Mouse (Mus musculus): ENCODE measurements around the gene Arpc2. TPM values are rescaled to one million over a fixed set of nuclear protein-coding genes. Genes with fewer than 3 reads are reported as not detected.

Gene Arpc2
- total RNA-seq, 2 experiments from 2014 or later: 344 to 348 TPM

DNA sequence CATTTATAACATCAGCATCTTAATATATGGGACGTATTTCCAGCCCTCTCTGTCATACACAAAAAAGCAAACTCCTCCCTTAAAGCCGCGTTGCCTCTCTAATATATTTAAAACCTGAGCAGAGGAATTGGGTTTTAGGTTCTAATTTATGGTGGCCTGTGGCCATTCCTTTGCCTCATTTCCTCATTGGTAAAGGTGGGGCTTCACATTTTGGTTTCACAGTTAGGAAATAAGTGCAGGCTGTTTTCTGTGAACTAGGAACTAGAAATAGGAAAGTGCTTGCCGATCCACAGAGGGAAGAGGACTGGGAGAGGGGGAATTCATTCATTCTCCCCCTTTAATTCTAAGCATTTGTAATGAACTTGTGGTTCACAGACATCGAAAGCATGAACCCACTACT is 1.8 kb downstream of the Arpc2 start:
- DNase-seq (ENCODE audit: low spot score in 2 of 2): no peak

DNA sequence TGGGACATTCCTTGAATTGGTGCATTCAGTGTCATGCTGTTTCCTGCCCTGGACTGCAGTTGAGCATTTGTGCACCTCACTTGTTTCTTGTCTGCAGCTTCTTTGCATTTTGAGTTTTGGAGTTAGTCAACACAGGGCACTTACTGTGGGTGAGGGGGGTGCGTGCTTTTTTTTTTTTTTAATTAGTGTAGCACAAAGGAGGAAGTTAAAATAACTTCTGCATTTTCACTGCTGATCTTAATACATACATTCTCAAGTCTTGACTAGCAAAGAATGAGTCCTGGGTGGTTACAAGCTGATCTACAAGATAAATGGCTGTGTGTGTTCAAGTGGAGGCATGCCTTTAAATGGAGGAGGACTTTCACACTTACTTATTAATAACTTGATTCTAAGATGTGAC is 2.3 kb downstream of the Arpc2 start:
- DNase-seq (ENCODE audit: low spot score in 2 of 2): no peak

DNA sequence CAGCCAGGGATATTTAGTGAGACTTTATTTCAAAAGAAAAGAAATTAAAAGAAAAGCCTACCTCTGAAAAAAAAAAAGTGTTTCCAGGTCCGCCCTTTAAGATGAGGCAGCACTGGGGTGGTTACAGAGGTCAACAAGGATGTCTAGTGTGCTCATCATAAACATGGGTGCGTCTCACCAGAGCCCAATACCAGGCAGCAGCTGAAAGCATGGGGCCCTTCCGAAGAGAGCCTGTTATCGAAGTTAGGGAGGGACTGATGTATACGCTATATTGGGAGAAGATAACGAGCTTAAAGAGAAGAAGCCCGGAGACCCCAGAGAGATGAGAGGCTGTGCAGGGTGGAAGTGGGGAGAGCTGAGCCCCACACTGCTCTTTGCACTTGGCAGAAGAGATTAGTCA is 3.3 kb downstream of the Arpc2 start:
- no peak for DNase-seq (ENCODE audit: low spot score in 2 of 2)

DNA sequence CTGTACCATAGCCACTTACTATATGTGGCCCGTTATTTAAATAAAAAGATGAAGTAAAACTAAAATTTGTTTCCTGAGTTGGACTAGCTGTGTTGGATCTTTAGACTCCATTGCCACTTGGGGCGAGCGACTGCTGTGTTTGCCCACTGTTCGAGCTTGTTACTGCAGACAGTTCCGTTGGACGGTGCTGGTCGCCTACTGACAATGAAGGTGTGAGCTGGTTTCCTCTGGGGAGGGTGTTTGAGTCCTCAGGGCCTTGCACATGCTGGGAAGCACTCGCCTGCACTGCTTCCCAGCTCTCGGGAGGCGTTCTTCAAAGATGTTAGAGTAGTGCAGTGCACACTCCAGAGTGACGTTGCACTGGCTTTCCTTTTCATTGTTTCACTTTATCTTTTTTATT is 3.7 kb downstream of the Arpc2 start:
- peak in 1 of 2 experiments; percentile 17 for DNase-seq (ENCODE audit: low spot score in 2 of 2)

DNA sequence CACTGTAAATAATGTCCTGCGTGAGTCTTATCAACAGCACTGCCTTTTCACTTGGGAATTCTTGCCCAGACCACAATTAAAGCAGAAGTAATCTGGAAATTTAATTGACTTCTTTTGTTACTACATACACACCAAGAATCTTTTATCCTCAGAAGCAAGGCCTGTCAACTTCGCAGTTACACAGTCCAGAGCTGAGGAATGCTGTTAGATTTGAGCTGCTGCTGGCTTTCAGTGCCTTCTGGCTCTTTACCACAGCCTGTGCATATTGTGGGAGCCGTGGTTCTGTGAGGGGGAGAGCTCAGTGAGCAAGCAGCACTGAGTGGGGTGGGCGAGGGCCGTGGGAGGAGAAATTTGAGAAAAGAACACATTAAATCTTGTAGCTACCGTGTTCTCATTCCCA is 4.4 kb downstream of the Arpc2 start:
- peak; percentile 22 to 83 for DNase-seq (ENCODE audit: low spot score in 2 of 2)

DNA sequence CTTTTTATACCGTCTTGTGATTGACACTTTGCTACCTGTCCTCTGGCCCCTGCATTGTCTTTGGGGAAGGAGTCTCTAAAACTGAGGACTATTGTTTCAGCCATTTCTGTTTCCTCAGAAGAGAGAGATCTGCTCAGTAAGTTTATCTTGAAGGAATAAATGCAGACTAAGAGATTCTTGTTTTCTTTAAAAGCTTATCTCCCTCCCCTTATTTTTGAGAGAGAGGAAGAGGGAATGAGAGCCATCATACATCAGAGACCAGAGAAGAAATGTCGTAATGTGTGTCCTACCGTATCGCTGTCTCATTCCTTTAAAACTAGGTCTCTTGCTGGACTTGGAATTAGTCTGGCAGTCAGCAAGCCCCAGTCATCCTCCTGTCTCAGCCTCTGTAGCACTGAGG is 4.9 kb downstream of the Arpc2 start:
- DNase-seq (ENCODE audit: low spot score in 2 of 2): no peak

DNA sequence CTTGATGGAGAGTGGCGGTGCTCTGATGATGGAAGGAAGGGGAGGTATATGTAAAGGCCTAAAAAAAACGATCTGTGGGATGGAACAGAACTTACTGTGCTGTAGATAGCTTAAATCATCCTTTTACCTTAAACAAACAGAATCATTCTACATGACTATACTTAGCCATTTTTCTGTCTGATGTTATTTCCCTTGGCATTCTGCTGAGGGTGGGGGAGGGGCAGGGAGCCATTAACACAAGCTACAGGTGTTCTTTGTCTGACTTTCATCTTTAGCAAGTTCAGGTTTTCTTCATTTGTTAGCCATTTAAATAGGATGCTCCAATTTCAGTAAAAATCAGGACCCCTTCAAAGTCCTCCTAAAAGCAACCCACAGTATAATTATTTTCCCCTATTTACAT is 9.6 kb downstream of the Arpc2 start:
- no peak for DNase-seq (ENCODE audit: low spot score in 2 of 2)

DNA sequence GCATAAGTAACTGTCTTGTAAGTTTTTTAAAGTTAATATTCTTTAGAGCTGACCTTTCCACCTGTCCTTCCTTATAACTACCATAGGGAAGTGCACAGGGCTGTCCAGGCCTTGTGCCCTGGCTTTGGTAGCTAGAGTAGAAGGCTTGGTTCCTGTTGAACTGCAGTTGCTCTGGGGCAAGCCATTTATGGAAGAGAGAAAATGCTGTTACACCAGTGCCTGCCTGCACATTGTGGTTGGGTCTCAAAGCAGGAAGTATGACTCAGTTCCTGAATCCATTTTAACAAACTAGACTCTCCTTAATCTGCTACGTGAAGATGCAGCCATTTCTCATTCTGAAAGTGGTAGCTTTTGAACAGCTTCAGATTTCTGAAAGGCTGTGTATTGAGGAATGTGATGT is 12.9 kb downstream of the Arpc2 start:
- DNase-seq (ENCODE audit: low spot score in 2 of 2): no peak

DNA sequence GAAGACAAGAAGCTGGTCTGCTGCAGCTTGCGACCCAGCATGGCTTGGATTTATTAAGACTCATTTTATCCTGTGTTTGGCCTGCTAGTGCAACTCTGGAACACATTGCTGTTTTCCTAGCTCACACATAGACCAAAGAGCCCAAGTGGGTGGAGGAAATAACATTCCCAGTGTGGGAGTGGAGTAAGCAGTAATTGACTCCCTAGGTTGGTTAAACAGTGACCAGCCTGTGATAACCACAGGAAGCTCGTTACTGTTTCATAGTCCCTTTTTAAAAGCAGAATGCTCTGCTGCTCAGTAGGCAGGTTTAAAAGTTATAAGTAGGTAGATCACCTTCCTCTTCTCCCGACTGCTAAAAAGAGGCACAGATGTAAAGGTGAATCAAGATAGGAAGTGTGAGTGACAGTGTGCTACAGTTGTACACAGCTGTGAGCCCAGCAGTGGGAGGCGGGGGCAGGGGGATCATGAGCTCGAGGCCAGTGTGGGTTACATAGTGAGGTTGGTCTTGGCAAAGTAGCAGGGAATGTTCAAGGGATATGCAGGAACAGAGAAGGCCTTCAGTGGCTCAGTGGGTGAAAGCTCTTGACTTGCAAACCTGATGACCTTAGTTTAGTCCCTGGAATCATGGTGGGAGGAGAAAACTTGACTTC is 13.6 kb downstream of the Arpc2 start:
- no peak for DNase-seq (ENCODE audit: low spot score in 2 of 2)

DNA sequence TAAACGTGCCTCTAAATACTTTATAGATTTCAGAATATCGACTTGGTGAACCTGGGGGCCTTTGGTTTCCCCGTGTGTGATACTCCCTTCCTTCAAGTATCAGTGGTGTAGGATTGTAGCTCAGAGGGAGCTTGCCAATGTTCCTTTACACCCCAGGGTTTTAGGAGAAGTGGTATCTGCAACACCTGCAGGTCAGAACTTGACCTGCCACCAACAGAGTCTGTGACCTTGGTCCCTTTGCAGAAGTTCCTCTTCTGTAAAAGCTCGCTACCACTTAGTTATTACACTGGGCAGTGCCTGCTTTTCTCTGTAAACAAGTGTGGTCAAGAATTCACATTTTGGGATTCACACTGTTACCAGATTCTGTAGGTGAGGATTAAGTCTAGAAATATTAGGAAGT is 14.2 kb downstream of the Arpc2 start:
- DNase-seq (ENCODE audit: low spot score in 2 of 2): no peak

DNA sequence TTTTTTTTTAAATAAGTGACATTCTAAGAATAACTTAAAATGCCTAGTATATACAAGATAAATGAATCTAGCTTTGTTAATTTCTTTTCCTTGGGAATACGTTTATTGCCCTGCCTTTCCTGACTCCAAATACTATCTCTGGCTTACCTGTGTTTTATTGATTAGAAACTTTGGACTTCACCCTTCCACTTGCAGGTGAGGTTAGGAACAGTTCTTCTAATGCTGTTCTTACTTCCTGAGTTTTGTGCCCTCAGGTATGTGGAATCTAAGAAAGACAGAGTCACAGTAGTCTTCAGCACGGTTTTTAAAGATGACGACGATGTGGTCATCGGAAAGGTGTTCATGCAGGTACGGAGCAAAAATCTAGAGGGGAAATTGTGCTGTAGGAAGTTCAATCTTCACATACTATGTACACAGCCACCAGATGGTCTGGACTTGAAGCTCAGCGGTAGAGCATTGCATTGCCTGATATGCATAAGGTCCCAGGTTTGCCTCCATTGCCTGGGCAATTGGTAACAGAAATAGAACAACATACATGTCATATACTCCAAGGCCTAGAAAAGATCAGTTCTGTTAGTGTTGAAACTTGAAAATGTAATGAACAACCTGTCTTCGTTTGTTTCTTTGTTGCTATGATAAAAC is 19.9 kb downstream of the Arpc2 start:
- DNase-seq (ENCODE audit: low spot score in 2 of 2): no peak

DNA sequence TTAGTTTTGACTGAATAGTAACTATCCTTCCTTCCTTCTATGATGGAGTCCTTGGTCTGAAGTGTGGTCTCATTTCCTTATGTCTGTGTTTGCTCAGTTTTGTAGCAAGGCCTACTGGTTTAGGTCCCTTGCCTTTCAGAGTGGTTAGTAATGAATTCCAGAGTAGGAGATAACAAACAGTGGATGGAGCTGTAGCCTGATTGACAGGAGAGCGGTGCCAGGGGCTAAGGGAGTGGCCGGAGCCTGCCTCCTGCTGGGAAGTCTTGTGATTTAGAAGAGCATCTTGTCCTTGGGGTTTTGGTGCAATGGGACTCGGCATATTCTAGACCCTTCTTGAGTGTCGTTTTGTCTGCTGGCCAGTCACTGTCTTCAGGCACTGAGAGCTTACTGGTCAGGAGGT is 20.9 kb downstream of the Arpc2 start:
- no peak for DNase-seq (ENCODE audit: low spot score in 2 of 2)

DNA sequence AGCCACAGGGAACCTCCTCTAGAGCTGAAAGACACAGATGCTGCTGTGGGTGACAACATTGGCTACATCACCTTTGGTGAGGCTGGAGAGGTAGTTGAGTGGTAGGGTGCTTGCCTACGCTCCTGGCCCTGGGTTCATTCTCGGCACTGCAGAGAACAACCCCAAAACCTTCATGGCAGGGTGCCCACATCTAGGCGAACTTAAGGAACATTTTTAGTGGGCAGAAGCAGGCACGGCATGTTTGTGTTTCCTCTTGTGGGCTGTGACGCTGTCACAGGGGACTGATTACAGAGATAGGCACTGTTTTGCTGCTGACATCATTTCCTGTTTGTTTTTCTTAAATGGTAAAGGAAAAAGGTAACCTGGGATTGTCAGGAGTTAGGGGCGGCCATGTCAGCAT is 26.6 kb downstream of the Arpc2 start:
- no peak for DNase-seq (ENCODE audit: low spot score in 2 of 2)

DNA sequence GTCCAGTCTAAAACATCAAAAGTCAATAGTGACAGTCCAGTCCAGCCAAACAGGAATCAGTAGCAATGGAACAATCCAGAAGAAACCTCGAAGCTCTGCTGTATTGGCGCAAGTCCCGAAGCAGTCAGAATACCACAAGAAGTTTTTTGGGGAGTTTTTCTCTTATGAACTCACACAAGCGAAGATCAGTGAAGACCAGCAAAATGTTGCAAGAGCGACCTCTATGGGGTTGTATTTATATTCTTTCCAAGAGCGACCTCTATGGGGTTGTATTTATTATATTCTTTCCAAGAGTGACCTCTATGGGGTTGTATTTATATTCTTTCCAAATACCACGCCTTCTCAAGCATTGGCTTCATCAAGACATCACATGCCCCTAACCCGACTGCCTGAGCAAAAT is 32.9 kb downstream of the Arpc2 start:
- no peak for DNase-seq (ENCODE audit: low spot score in 2 of 2)

DNA sequence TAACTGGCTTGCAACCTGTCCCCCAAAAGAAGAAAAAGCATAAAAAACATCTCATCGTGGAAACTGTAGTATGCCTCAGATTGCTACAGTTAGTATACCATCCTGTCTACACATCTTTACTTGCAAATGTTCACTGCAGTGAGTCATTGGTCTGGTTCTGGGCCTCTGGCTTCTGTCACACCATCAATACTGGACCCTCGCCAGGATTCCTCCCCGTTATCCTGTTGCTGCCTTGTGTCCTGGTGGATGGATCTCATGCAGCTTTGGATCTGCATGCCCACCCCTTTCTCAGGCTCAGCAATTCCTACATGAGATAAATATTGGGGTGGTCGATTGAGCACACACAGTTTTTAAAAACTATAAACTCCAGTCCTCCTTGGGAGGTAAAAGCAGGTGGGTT is 35.8 kb downstream of the Arpc2 start:
- no peak for DNase-seq (ENCODE audit: low spot score in 2 of 2)

DNA sequence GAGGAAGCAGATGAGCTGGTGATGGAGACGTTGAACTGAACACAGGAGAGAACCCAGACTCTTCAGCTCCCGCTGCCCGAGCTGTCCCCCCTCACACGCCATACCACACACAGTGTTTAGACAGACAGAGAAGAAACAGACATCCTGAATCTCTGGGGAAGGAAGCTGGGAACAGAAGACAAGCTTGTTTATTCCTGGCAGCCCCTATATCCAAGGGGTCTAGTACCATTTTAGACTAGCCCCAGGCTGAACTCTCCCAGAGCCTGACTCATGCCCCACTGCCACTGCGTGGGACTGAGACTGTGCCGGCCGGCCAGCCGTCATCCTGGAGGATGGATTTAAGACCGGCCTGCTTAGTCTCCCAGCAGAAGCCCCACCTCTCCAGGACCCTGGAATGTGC is 39.1 kb downstream of the Arpc2 start:
- DNase-seq (ENCODE audit: low spot score in 2 of 2): no peak

DNA sequence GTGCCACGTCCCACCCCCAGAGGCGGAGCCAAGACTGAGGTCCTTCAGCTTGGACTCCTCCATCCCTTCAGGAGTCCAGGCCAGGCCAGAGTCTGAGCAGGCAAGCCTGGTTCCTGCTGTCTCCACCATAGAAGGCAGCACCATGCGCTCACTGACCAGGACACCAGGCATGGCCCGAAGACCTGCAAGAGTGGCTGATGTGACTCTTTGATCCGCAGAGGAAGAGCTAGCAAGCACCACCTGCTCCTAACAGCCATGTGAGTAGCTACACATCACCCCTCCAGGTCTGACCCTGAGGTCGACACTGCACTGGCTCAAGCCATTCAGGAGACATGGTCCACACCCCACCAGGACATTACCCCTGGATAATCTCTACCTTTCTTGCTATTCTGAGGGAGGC is 41.2 kb downstream of the Arpc2 start:
- no peak for DNase-seq (ENCODE audit: low spot score in 2 of 2)

DNA sequence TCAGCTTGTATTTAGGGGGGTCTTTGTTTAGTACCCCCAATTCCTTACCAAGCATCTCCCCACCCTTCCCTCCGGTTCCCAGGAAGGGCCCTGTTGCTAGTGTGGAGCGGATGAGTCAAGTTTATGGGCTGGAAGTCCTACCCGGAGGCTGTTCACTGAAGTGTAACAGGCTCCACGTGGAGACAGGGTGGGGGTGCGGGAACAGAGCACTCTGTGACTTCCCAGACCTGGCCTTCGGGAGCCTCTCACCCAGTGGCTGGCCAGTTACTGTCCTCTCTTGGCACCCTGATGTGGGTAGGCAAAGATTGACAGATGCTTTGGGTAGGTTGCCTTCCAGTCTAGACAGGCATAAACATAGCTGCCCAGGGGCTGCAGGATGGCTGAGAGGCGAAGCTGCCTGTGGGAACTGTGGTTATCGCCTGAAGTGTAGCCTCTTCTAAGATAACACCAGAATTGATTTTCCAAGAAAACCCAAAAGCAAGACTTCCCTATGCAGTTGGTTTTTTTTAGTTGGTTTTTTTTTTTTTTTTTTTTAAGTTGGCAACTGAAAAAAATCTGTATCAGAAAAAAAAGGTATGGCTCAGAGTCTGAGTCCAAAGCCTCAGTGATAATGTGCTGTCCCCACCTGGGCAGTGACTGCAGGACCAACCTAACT is 42.1 kb downstream of the Arpc2 start:
- no peak for DNase-seq (ENCODE audit: low spot score in 2 of 2)

DNA sequence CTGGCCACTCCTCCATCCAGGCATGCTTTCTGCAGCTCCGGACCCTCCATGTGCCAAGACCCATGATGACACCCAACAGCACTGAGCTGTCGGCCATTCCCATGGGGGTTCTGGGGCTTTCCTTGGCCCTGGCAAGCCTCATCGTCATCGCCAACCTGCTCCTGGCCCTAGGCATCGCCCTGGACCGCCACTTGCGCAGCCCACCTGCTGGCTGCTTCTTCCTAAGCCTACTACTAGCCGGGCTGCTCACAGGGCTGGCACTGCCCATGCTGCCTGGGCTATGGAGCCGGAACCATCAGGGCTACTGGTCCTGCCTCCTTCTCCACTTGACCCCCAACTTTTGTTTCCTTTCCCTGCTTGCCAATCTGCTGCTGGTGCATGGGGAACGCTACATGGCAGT is 42.7 kb downstream of the Arpc2 start, which contains the start of gene Gpbar1:
TSS of gene Gpbar1 (plus strand) at position 13 of the 400 bp plus-strand sequence.
- no peak for DNase-seq (ENCODE audit: low spot score in 2 of 2)

DNA sequence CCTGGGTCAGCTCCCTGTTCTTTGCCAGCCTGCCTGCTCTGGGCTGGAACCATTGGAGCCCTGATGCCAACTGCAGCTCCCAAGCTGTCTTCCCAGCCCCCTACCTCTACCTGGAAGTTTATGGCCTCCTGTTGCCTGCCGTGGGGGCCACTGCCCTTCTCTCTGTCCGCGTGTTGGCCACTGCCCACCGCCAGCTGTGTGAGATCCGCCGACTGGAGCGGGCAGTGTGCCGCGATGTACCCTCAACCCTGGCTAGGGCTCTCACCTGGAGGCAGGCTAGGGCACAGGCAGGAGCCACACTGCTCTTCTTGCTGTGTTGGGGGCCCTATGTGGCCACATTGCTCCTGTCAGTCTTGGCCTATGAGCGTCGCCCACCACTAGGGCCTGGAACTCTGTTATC is 43.1 kb downstream of the Arpc2 start:
- no peak for DNase-seq (ENCODE audit: low spot score in 2 of 2)

DNA sequence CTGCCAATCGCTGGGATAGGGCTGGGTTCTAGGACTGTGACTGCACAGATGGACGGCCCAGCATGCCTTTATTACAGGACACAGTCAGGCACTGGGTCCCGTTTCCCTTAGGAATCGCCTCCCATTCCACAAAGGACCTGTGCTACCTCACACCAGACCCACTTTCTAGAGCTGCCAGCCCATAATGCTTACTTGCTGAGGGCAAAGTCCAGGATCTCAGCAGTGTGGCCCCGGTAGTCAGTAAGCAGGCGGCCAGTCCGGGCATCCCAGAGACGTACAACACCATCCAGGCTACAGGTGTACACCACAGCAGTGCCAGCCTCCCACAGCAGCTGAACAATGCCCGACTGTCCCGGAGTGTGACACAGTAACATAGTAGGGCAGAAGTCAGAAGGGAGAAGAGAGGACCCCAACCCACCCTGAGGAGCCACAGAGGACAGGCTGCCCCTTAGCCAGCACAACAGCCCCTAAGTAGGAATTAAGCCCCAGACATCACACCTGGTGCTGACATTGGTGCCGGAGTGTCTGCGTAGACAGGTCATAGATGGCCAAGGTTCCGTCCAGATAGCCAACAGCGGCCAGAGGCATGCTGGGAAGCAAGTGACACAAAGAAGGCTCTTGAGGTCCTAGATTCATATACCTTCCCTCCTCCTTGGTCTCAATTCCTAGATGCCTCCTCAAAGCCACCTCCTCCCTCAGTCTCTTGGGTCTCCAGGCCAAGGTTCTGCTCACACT is 44.9 kb downstream of the Arpc2 start:
- DNase-seq (ENCODE audit: low spot score in 2 of 2): no peak

DNA sequence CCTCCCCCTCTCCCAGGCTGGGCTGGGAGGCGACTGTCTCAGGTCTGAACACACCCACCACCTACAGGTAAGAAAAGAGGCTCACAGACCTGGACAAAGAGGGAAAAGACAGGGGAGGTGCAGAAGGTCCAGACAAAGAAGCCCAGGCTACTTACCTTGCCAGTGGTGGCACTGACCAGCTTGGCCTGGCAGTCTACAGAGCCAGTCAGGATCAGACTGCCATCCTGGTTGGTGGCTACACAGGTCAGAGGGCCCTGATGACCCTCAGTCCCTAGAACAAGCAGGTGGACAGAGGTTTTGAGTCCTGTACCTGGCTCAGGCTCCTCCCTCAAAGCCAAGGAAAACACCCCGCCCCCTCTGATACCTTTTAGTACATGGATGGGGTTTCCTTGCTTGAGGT is 45.5 kb downstream of the Arpc2 start:
- no peak for DNase-seq (ENCODE audit: low spot score in 2 of 2)

Data from layer of hippocampus, postnatal 14 days (tissue).